Mouse (Mus musculus) frontal cortex, adult (tissue): Measurements from ENCODE around the gene Gadd45a.

ENCODE experiments used
- ATAC-seq: cut with Nextera tagmentation; 2 replicates; pipeline ENCODE4 v1.9.2; 2017; ENCODE audit warnings: mild to moderate bottlenecking, moderate library complexity, mixed read lengths; ENCODE audit not compliant: low TSS enrichment

Gene Gadd45a

GRCm38 (mm10) chr6:67036837-67037628, at the start of gene Gadd45a:
TSS of gene Gadd45a (minus strand) at chr6:67037457.
- peak; percentile 88 for ATAC-seq

- ATAC-seq = no peak
Measured at GRCm38 (mm10) chr6:67085850-67086437, 48.7 kb upstream of the Gadd45a start.

GRCm38 (mm10) chr6:67084465-67084864, 47.2 kb upstream of the Gadd45a start:
- ATAC-seq = no peak

- no peak for ATAC-seq
Measured at GRCm38 (mm10) chr6:67081141-67081540, 43.9 kb upstream of the Gadd45a start.

- no peak for ATAC-seq
Measured at GRCm38 (mm10) chr6:67078076-67078475, 40.8 kb upstream of the Gadd45a start.

GRCm38 (mm10) chr6:67077477-67077876, 40.2 kb upstream of the Gadd45a start:
- no peak for ATAC-seq

GRCm38 (mm10) chr6:67076348-67076747, 39.1 kb upstream of the Gadd45a start:
- no peak for ATAC-seq

- ATAC-seq = no peak
Measured at GRCm38 (mm10) chr6:67074868-67075267, 37.6 kb upstream of the Gadd45a start.

GRCm38 (mm10) chr6:67073929-67074328, 36.7 kb upstream of the Gadd45a start:
- ATAC-seq = no peak

GRCm38 (mm10) chr6:67073446-67073845, 36.2 kb upstream of the Gadd45a start:
- ATAC-seq = no peak

- no peak for ATAC-seq
Measured at GRCm38 (mm10) chr6:67071615-67072014, 34.4 kb upstream of the Gadd45a start.

- ATAC-seq = peak; percentile 78
Measured at GRCm38 (mm10) chr6:67069800-67070315, 32.6 kb upstream of the Gadd45a start.

GRCm38 (mm10) chr6:67069219-67069762, 32.0 kb upstream of the Gadd45a start:
- no peak for ATAC-seq

- no peak for ATAC-seq
Measured at GRCm38 (mm10) chr6:67060057-67060456, 22.8 kb upstream of the Gadd45a start.

- no peak for ATAC-seq
Measured at GRCm38 (mm10) chr6:67057991-67058696, 20.9 kb upstream of the Gadd45a start.

GRCm38 (mm10) chr6:67057574-67057973, 20.3 kb upstream of the Gadd45a start:
- ATAC-seq = no peak

- ATAC-seq = no peak
Measured at GRCm38 (mm10) chr6:67056889-67057564, 19.8 kb upstream of the Gadd45a start.

GRCm38 (mm10) chr6:67056108-67056888, 19.0 kb upstream of the Gadd45a start:
- ATAC-seq = no peak

- ATAC-seq = no peak
Measured at GRCm38 (mm10) chr6:67050063-67050462, 12.8 kb upstream of the Gadd45a start.

- no peak for ATAC-seq
Measured at GRCm38 (mm10) chr6:67049695-67050038, 12.4 kb upstream of the Gadd45a start.
